Mouse (Mus musculus) left cerebral cortex, postnatal 25 days (tissue): ENCODE results near the gene Slco2a1. TPM values are rescaled to one million over a fixed set of nuclear protein-coding genes. Genes with fewer than 3 reads are reported as not detected.

Experiments
- DNase-seq, 2 experiments: peaks; one replicate each; pipeline ENCODE4 v3.0.0; 2022; ENCODE audit warnings: low spot score in 2 of 2, mixed read lengths in 1 of 2
- intact Hi-C: fragments of 180-260 bp; cut with DNase I; formaldehyde crosslinking; loops from one replicate; pipeline ENCODE4 v1.15.1; 2025
- total RNA-seq, 2 experiments: library from RNA; stranded (reverse); gene quantifications; 2 replicates each; pipeline ENCODE4 v1.2.3; 2021

Gene Slco2a1
- total RNA-seq, 2 experiments from 2014 or later, result 1.3 TPM

DNA sequence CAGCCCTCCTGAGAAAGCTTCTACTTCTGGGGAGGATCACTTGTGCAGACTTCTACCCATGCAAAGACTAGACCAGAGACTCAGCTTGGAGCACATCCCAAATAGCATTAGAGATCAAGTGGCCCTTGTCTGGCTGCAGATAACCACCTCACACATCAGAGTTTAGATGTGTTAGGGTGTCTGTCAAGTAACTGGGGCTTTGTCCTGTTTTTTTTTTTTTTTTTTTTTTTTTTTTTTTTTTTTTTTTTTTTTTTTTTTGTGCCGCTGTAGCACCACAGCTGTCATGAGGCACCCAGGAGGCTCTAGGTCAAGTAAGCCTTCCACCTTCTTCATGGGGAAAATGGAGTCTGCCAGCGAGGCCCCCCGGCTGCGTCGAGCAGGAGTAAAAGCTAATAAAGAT is 42.7 kb downstream of the Slco2a1 start:
- intact Hi-C loops, result no loop called here
- no peak for DNase-seq

GRCm38 (mm10) chr9:103032193-103032592 is 43.7 kb downstream of the Slco2a1 start:
- intact Hi-C loops, result no loop called here
- DNase-seq, result no peak

GRCm38 (mm10) chr9:103033381-103033780 is 44.9 kb downstream of the Slco2a1 start:
- intact Hi-C loops, result no loop called here
- no peak for DNase-seq

GRCm38 (mm10) chr9:103036971-103037391 is 48.5 kb downstream of the Slco2a1 start:
- no peak for DNase-seq
- intact Hi-C loops, result no loop called here

DNA sequence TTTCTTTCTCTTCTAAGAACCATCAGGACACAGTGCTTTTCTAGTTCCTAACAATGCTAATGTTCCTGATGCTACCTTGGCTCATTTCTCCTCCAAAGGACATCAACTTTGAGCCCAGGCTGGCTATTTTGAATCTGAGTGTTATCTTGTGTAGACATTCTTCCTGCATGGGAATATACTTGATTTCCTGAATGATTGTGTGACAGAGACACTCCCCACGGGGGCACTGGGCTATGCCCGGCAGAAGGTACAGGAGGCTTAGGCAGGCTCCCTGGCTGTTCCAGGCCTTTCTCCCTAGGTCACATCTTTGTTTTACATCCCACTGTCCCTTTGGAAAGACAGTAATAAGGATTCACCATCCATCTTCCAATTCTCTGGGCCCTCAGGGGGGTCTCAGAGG is 49.8 kb downstream of the Slco2a1 start:
- intact Hi-C loops, result no loop called here
- DNase-seq, result no peak

GRCm38 (mm10) chr9:103038705-103039104 is 50.2 kb downstream of the Slco2a1 start:
- DNase-seq, result no peak
- intact Hi-C loops, result no loop called here

GRCm38 (mm10) chr9:103040581-103040980 is 52.1 kb downstream of the Slco2a1 start:
- DNase-seq, result no peak
- intact Hi-C loops, result no loop called here

- intact Hi-C loops, result no loop called here
- no peak for DNase-seq
Observed at GRCm38 (mm10) chr9:103045406-103045805, 56.9 kb downstream of the Slco2a1 start.

GRCm38 (mm10) chr9:103049049-103049511 is 60.6 kb downstream of the Slco2a1 start:
- no peak for DNase-seq
- intact Hi-C loops, result no loop called here

DNA sequence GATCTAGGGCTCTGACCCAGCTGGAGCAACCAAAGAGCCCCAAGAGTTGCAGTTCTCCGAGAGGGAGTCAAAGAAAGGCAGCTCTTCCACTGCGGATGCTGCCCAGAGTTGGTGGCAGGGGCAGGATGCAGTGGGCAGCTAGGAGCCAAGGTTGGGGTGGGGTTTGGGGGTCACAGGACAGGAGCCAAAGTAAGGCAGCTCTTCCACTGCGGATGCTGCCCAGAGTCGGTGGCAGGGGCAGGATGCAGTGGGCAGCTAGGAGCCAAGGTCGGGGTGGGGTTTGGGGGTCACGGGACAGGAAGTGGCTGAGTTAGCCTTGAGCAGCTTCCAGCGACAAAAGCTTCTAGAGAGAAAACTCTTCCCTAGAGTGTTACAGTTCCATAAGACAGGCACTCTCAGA is 65.3 kb downstream of the Slco2a1 start:
- no peak for DNase-seq
- intact Hi-C loops, result no loop called here

DNA sequence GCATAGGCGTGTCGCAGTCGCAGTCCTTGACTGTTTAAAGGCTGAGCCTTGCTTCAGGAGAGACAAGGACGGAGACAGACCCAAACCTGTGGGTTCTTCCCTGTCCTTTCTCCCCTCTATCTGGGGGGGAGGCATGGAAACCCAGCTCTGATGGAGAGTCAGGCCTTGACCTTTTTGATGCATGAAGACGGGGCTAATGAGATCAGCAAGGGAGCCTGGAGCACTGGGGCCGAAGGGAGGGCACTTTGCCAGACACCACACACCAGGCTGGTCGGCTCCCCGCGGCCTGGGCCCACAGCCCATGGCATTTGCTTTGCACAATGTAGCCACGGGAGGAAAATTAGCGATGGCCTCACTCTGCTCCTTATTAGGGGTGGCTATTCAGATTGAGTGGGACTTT is 66.5 kb downstream of the Slco2a1 start:
- intact Hi-C loops, result no loop called here
- no peak for DNase-seq

DNA sequence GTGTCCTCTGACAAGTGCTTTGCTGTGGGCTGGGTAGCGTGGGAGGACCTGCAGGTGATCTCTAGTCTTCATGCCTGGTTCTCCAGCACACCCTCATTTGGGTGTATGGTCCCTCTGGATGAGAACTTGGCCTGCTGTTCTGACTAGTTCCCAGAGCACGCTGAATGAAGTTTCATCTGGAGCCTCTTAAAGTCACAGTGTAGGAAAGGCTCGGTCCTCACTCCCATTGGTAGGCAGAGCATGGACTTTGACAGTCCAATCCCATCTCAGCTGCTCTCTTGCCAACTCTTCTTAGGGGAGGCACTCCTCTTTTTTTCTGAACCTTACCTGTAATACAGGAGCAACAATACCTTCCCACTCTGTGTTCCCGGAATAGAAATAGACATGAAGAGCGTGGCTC is 67.7 kb downstream of the Slco2a1 start:
- intact Hi-C loops, result no loop called here

GRCm38 (mm10) chr9:103060551-103060950 is 72.0 kb downstream of the Slco2a1 start:
- DNase-seq, result no peak
- intact Hi-C loops, result no loop called here

More for the DNA sequence above, 67.7 kb downstream of the Slco2a1 start:
- DNase-seq, result no peak

GRCm38 (mm10) chr9:103061471-103062053 is 73.0 kb downstream of the Slco2a1 start:
- no peak for DNase-seq
- intact Hi-C loops, result no loop called here

GRCm38 (mm10) chr9:103063591-103063990 is 75.1 kb downstream of the Slco2a1 start:
- no peak for DNase-seq
- intact Hi-C loops, result no loop called here

GRCm38 (mm10) chr9:103066845-103067244 is 78.3 kb downstream of the Slco2a1 start:
- intact Hi-C loops, result no loop called here
- no peak for DNase-seq

GRCm38 (mm10) chr9:103067651-103068050 is 79.1 kb downstream of the Slco2a1 start:
- DNase-seq, result no peak
- intact Hi-C loops, result no loop called here

GRCm38 (mm10) chr9:103068769-103069168 is 80.3 kb downstream of the Slco2a1 start:
- DNase-seq, result no peak
- intact Hi-C loops, result no loop called here

- DNase-seq, result no peak
- intact Hi-C loops, result no loop called here
Observed at GRCm38 (mm10) chr9:103071541-103072203, 83.2 kb downstream of the Slco2a1 start.

GRCm38 (mm10) chr9:103072204-103072599 is 83.7 kb downstream of the Slco2a1 start:
- DNase-seq, result no peak
- intact Hi-C loops, result no loop called here

GRCm38 (mm10) chr9:103072926-103073515 is 84.5 kb downstream of the Slco2a1 start:
- intact Hi-C loops, result no loop called here
- no peak for DNase-seq
